Mouse (Mus musculus) lung, adult 2 months (tissue): ENCODE measurements around the gene Abcf1. TPM values are rescaled to one million over a fixed set of nuclear protein-coding genes. Genes with fewer than 3 reads are reported as not detected.

Experiments used
- DNase-seq: peaks from one replicate; pipeline ENCODE4 v3.0.0; 2022
- H3K4me1 ChIP-seq: fragments of 200-500 bp; 2 replicates; pipeline ENCODE4 v1.6.1; 2011; ENCODE audit warnings: low read length; ENCODE audit not compliant: control insufficient read depth, insufficient read depth
- H3K4me3 ChIP-seq: fragments of 200-500 bp; replicated peaks from 2 replicates; pipeline ENCODE3; 2011; ENCODE audit warnings: low read depth, mild to moderate bottlenecking, control low read depth, low read length; ENCODE audit errors: extremely low read depth
- CTCF ChIP-seq: fragments of 200-500 bp; IDR thresholded peaks from 2 replicates; pipeline ENCODE4 v1.5.1; 2011; ENCODE audit warnings: mild to moderate bottlenecking, low read length, control low read depth; ENCODE audit not compliant: insufficient read depth
- POLR2A ChIP-seq: fragments of 200-500 bp; IDR thresholded peaks from 2 replicates; pipeline ENCODE4 v1.6.1; 2011; ENCODE audit warnings: low read depth, mild to moderate bottlenecking, control low read depth, low read length, borderline replicate concordance; ENCODE audit errors: extremely low read depth
- WGBS: fragments of 180-500 bp; shearing (Covaris S2); methylation state at CpG from one replicate; pipeline ENCODE4 v1.1.7; 2018; 5-methylcytosine and 5-hydroxymethylcytosine counted together
- polyA plus RNA-seq: library from polyadenylated mRNA; depleted of rRNA; stranded (reverse); fragments of >200 nt; gene quantifications from 2 replicates; pipeline ENCODE4 v1.2.3, GENCODE M21; 2012; rRNA removed

Abcf1 gene
- polyA plus RNA-seq, 1 experiment = 60.6 TPM

DNA sequence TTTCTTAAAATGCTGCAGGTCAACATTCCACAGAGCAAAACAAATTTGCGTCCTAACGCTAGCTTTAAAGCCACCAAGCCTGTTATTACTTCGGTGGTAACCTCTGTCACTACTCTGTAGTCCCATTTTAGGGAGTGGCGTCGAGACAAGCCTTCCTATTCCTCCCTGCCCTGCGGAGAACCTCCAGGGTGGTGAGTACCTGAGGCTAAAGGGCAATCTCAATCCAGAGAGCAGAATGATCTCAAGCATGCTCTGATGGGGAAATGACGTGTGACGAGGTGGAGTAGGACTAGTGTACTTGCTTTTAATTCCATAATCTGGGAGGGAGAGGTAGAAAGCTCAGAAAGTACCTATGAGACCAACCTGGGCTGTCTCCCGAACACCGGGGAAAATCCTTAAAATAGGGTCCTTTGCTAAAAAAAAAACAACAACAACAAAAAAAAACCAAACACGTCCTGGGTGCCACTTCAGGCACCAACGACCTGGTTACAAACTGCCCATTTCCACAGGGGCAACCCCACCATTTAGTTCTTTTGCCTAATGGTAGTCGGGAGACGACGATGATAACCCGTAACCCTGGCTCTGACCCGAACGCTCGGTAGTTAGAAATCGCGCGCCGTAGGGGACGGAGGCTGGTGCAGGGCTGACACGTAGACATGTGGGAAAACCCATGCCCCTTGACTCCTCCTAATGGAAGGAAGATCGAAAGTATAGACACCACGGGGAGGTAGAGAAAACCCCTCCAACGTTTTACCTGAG is 53.8 kb downstream of the Abcf1 start:
- DNase-seq = no peak
- H3K4me1 ChIP-seq = peaks cover 16% of the 10 kb centered on the region
- peak overlapping the region; percentile 78 for H3K4me3 ChIP-seq
- TF ChIP-seq CTCF (no peak), POLR2A (no peak)
- WGBS = under 1% methylated on average over 28 of the region's 28 CpGs

DNA sequence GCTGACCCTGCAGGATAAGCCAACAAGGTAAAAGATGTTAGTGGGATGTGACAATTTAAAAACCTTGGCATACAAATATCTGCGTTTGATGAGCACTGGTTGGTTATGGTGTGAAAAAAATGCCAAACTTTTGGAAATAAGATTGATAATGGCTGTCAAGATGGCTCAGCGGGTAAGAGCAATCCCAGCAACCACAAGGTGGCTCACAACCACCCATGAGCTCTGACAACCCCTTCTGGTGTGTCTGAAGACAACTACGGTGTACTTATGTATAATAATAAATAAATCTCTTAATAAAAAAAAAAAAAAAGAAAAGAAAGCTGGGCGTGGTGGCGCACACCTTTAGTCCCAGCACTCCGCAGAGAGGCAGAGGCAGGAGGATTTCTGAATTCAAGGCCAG is 54.6 kb downstream of the Abcf1 start:
- no peak for TF ChIP-seq CTCF
- no peak for TF ChIP-seq POLR2A
- whole genome bisulfite sequencing = 76% methylated on average over 6 of the region's 6 CpGs
- DNase-seq = no peak
- H3K4me1 ChIP-seq = peaks cover 13% of the 10 kb centered on the region
- no peak overlapping the region for H3K4me3 ChIP-seq

DNA sequence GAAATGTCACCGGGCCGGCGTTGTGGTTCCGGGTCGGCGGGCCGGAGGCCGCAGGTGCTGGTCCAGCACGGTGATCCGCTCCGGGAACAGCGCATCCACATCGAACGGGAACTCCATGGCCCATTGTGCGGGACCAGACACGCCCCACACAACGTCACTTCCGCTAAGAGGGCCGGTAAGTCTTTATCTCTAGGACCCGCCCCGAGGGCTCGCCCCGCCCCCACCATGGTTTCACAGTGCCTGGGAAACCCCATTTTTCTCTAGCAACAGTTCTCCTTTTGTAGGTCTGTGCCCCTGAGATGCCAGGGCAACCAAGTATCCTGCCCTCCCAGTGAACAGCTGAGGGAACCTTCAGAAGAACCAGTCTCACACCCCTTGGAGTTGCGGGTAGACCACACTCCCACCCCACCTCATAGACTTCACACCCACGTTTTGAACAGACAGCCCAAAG is 59.6 kb downstream of the Abcf1 start, which contains the start of gene Atat1:
TSS of gene Atat1 (minus strand) at position 157 of the 451 bp plus-strand sequence.
- Histone ChIP-seq H3K4me1 (peaks cover 8% of the 10 kb centered on the region), H3K4me3 (peak within 1 kb of the TSS; percentile 92)
- peak; percentile 95 for DNase-seq
- 1% methylated on average over 25 of the region's 25 CpGs for WGBS
- TF ChIP-seq POLR2A (peak; percentile 74; the same call in 1 of the 2 replicates), CTCF (no peak)

DNA sequence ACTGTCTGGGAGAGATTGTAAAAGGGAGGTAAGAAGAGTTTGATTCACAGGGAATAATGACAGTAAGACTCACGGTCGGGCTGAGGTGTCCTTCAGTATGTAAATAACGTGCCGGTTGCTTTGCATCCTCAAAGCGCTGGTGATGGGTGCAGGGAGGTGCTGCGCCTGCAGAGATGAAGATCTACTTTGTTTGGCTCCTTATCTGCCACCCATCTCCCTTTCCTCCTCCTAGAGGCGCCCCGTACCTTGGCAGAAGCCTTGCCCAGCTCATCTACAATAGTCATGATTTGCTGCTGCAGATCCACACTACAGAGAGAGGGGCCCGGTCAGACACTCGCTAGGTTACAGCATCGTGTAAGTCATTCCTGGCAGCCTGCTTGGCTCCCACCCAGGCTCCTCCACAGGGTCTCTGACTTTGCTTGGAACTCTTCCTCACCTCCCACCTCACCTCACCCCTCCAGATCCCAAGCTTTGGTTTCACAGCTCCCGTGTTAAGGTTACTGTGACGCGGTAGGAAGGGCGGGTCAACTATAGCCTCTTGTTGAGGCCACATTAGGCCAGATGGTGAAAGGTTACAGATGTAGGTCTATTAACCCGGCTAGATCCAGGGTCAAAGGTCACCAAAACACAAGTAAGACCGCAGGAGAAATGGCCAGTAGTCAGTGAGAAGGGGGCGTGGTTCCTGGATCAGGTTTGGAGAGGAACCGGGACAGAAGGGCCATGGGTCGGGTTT is 60.2 kb downstream of the Abcf1 start:
- DNase-seq = no peak
- peak overlapping the region; percentile 92 for H3K4me3 ChIP-seq
- TF ChIP-seq POLR2A (no peak), CTCF (no peak)
- peaks cover 8% of the 10 kb centered on the region for H3K4me1 ChIP-seq
- WGBS = 15% methylated on average over 20 of the region's 20 CpGs

- no peak for DNase-seq
- Histone ChIP-seq H3K4me3 (no peak overlapping the region), H3K4me1 (peaks cover 13% of the 10 kb centered on the region)
- TF ChIP-seq POLR2A (no peak), CTCF (no peak)
- 49% methylated on average over 2 of the region's 2 CpGs for WGBS
Measured at GRCm38 (mm10) chr17:35907609-35908008, 62.0 kb downstream of the Abcf1 start.

Other genes starting within 250 kb of the Abcf1 start
- 133 TPM in 2 replicates for gene Ier3, start 148.1 kb downstream of the Abcf1 start, polyA plus RNA-seq
- gene Flot1, start 146.5 kb downstream of the Abcf1 start, polyA plus RNA-seq = 81.9 and 89.7 TPM in 2 replicates
- gene Tubb5, start 131.5 kb downstream of the Abcf1 start, polyA plus RNA-seq = 258 and 298 TPM in 2 replicates
- 6.8 and 8.2 TPM in 2 replicates for gene Mdc1, start 128.2 kb downstream of the Abcf1 start, polyA plus RNA-seq
- 16.5 and 26.2 TPM in 2 replicates for gene Nrm, start 108.4 kb downstream of the Abcf1 start, polyA plus RNA-seq
- gene Ppp1r18, start 104.2 kb downstream of the Abcf1 start, polyA plus RNA-seq = 53.9 and 61.5 TPM in 2 replicates
- gene Dhx16, start 89.9 kb downstream of the Abcf1 start, polyA plus RNA-seq = 62.8 and 70.1 TPM in 2 replicates
- gene 2310061I04Rik, start 72.3 kb downstream of the Abcf1 start, polyA plus RNA-seq = 36.1 and 38.1 TPM in 2 replicates
- gene Atat1, start 59.7 kb downstream of the Abcf1 start, polyA plus RNA-seq = 49.4 and 57.7 TPM in 2 replicates
- gene Mrps18b, start 53.4 kb downstream of the Abcf1 start, polyA plus RNA-seq = 30.4 and 43.8 TPM in 2 replicates
- 27.4 and 28.6 TPM in 2 replicates for gene Ppp1r10, start 53.3 kb downstream of the Abcf1 start, polyA plus RNA-seq
- gene Gnl1, start 10.1 kb upstream of the Abcf1 start, polyA plus RNA-seq = 34.1 and 37.1 TPM in 2 replicates
- gene Prr3, start 10.5 kb upstream of the Abcf1 start, polyA plus RNA-seq = 16.0 and 19.0 TPM in 2 replicates
- gene H2-T24, start 50.8 kb upstream of the Abcf1 start, polyA plus RNA-seq = 9.2 and 16.5 TPM in 2 replicates
- gene H2-T23, start 63.1 kb upstream of the Abcf1 start, polyA plus RNA-seq = 180 and 232 TPM in 2 replicates
- 53.9 and 55.1 TPM in 2 replicates for gene H2-T22, start 73.0 kb upstream of the Abcf1 start, polyA plus RNA-seq
- gene Gm6034, start 73.2 kb upstream of the Abcf1 start, polyA plus RNA-seq = not detected in 2 replicates
- gene Gm11127, start 88.6 kb upstream of the Abcf1 start, polyA plus RNA-seq = not detected in 2 replicates
- gene Gm19684, start 151.9 kb upstream of the Abcf1 start, polyA plus RNA-seq = 0.22 and 0.29 TPM in 2 replicates
- gene Gm7030, start 159.7 kb upstream of the Abcf1 start, polyA plus RNA-seq = not detected in 2 replicates
- 0.62 and 1.2 TPM in 2 replicates for gene Gm8909, start 198.8 kb upstream of the Abcf1 start, polyA plus RNA-seq
- 0.05 TPM in 1 of 2 replicates, not detected in the other for gene H2-T3, start 220.5 kb upstream of the Abcf1 start, polyA plus RNA-seq